In the genomic region with DNA sequence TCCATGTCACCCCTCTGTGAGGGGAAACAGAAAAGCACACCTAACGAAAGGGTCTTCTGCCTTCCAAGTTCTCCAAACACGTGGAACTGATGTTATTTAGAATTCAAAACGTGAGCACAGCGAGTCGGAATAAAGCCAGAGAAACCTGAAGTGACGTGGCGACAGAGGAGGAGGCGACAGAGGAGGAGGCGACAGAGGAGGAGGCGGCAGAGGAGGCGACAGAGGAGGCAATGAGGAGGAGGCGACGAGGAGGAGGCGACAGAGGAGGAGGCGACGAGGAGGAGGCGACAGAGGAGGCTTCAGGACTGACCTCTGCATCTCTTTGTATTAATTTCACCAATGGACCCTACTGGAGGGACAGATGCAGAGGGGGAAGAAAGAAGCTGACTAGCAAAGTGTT, we compare ENCODE assay signal across 15 mouse cellular contexts. TPM values are rescaled to one million over a fixed set of nuclear protein-coding genes. Genes with fewer than 3 reads are reported as not detected.
"Had no signal": no experiment of that assay in that cellular context is flagged by ENCODE, and none has a peak within 500 bp of the region (broad histone marks: within the 10 kb centered on the region; RNA-seq: fewer than 3 reads in every experiment).

No protein-coding gene starts in this region.

- DNase-seq: lung, adult 2 months; right cerebral cortex, postnatal 14 days; thymus, postnatal 4 days had no signal

- H3K9ac ChIP-seq: hindbrain, embryonic 14.5 days; intestine, embryonic 15.5 days; liver, embryonic 15.5 days; stomach, embryonic 15.5 days had no signal

- H3K4me3 ChIP-seq: intestine, embryonic 15.5 days; left cerebral cortex, adult 2 months; limb, embryonic 10.5 days; liver, embryonic 15.5 days; megakaryocyte, embryonic 14.5 days; stomach, embryonic 15.5 days had no signal

- ATAC-seq: intestine, embryonic 15.5 days; midbrain, embryonic 16.5 days had no signal

- H3K4me2 ChIP-seq: hindbrain, embryonic 14.5 days; intestine, embryonic 15.5 days; liver, embryonic 11.5 days; liver, embryonic 15.5 days; midbrain, embryonic 11.5 days; stomach, embryonic 15.5 days had no signal

- H3K27me3 ChIP-seq: intestine, embryonic 15.5 days; liver, embryonic 15.5 days; megakaryocyte, embryonic 14.5 days; stomach, embryonic 15.5 days had no signal

- H3K27ac ChIP-seq: hindbrain, embryonic 14.5 days; intestine, embryonic 15.5 days; left cerebral cortex, adult 2 months; limb, embryonic 10.5 days; liver, embryonic 15.5 days; macrophage; stomach, embryonic 15.5 days had no signal

- H3K9me3 ChIP-seq: intestine, embryonic 15.5 days; limb, embryonic 10.5 days; liver, embryonic 15.5 days; megakaryocyte, embryonic 14.5 days; stomach, embryonic 15.5 days had no signal

- H3K4me1 ChIP-seq: intestine, embryonic 15.5 days; limb, embryonic 10.5 days; liver, embryonic 15.5 days; stomach, embryonic 15.5 days had no signal

RNA-seq across cellular contexts. Expression of a gene that starts 28.7 kb away (rescaled TPM):
- polyA plus RNA-seq: liver, embryonic 15.5 days; spleen, adult 2 months had no signal
